Mouse (Mus musculus): ENCODE measurements around the gene Gdf3.
"Not testable (repeated sequence)": the region's sequence is repeated elsewhere in the genome, so short reads cannot be mapped to it uniquely, and the experiment has no call there.

DNA sequence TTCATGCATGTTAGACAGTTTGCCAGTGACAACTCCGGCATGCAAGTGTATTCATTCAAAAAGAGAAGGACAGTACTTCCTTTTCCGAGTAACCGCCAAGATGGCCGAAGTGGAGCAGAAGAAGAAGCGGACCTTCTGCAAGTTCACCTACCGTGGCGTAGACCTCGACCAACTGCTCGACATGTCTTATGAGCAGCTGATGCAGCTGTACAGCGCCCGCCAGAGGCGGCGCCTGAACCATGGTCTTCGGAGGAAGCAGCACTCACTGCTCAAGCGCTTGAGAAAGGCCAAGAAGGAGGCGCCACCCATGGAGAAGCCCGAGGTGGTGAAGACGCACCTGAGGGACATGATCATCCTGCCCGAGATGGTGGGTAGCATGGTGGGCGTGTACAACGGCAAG is 34.3 kb upstream of the Gdf3 start:
- TF ChIP-seq CTCF, EP300 (IDR thresholded peaks at IDR 0.05; ENCODE audit: low read depth): not testable (repeated sequence)

Data from liver, embryonic 14.5 days (tissue).